Mouse (Mus musculus) ES-E14 (cell line): Measurements from ENCODE around the gene Hspb6.

Experiments
- HCFC1 ChIP-seq: IDR thresholded peaks from 2 replicates; pipeline ENCODE4 v1.6.1; 2012; ENCODE audit warnings: low read length, inconsistent platforms, borderline replicate concordance; ENCODE audit not compliant: insufficient read depth
- MAFK ChIP-seq: IDR thresholded peaks from 2 replicates; pipeline ENCODE4 v1.6.1; 2014; ENCODE audit warnings: mild to moderate bottlenecking, low read depth, low read length, inconsistent platforms; ENCODE audit not compliant: insufficient read depth
- ZC3H11A ChIP-seq: IDR thresholded peaks from 2 replicates; pipeline ENCODE4 v1.6.1; 2012; ENCODE audit warnings: low read depth, mild to moderate bottlenecking, inconsistent platforms, low read length, borderline replicate concordance

- TF ChIP-seq ZC3H11A: no peak
- TF ChIP-seq HCFC1: no peak
- TF ChIP-seq MAFK: no peak
Measured at GRCm38 (mm10) chr7:30557901-30558514, 6.0 kb downstream of the Hspb6 start.
